Mouse (Mus musculus): ENCODE measurements at regions not wholly inside any gene's neighbourhood (a gene's known extent, or its start where the extent isn't known, plus 50 kb on each side); places are given as distances from the start of the nearest gene placed in this dataset.

DNA sequence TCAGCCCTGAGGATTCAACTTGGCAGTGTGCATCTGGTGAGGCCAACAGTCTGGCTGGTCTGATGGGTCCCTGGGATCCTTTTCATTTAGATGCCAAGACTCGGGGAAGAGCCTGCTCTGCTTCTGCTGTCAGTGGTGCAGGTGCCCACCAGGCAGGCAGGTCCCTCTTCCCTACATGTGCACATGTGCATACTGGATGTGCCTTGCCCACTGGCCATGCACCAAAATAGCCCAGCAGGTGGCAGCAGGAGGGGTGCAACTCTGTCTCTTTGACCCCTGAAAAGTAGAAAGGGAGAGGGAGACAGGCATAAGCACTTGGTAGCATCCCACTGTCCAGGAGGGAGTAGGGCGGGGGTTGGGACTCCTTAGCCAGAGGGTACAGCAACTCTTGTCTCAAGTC lies 116.2 kb upstream of the Bank1 start:
- no peak for TF ChIP-seq FOSL1 (IDR thresholded peaks at IDR 0.05; ENCODE audit: insufficient read depth, low read length, poor library complexity, severe bottlenecking)
- TF ChIP-seq CTCF (IDR thresholded peaks at IDR 0.05; ENCODE audit: control insufficient read depth, insufficient read depth, insufficient read length) = no peak

All from C2C12 (cell line).